Mouse (Mus musculus): ENCODE measurements around the gene Gm43552. TPM values are rescaled to one million over a fixed set of nuclear protein-coding genes. Genes with fewer than 3 reads are reported as not detected.

Gm43552 gene
- total RNA-seq, 2 experiments from 2014 or later: 1.3 TPM; not detected in 1

DNA sequence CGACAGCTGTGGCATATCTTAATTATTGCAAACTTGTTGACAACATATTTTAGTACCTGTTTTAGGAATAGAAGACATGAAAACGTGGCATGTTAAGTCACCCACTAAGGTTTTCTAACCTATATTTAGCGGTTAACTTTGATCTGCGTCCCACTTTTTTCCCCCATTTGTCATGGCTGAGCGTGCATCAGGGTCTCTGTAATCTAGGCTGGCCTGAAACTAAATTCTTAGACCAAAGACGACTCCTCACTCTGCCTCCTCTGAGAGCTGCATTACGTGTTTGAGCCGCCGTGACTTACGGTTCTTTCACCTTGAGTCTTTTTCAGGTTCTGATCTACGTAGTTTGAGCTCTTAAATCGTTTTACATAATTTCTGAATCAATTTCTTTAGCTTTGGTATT lies 100.9 kb downstream of the Gm43552 start:
- intact Hi-C loops (cut with DNase I): loop anchor here (2.0 kb wide), 1 partner anchor 55 kb away; no protein-coding TSS in a partner anchor
- DNase-seq: peak in 1 of 2 experiments; percentile 6

GRCm38 (mm10) chr5:65390648-65391644 lies 101.7 kb downstream of the Gm43552 start, which contains the start of the genes Rpl9 and Lias:
TSS of gene Rpl9 (minus strand) at chr5:65391444.
TSS of gene Lias (plus strand) at chr5:65391497.
- intact Hi-C loops (cut with DNase I): loop anchor here (2.0 kb wide), 1 partner anchor 54 kb away; no protein-coding TSS in a partner anchor

DNA sequence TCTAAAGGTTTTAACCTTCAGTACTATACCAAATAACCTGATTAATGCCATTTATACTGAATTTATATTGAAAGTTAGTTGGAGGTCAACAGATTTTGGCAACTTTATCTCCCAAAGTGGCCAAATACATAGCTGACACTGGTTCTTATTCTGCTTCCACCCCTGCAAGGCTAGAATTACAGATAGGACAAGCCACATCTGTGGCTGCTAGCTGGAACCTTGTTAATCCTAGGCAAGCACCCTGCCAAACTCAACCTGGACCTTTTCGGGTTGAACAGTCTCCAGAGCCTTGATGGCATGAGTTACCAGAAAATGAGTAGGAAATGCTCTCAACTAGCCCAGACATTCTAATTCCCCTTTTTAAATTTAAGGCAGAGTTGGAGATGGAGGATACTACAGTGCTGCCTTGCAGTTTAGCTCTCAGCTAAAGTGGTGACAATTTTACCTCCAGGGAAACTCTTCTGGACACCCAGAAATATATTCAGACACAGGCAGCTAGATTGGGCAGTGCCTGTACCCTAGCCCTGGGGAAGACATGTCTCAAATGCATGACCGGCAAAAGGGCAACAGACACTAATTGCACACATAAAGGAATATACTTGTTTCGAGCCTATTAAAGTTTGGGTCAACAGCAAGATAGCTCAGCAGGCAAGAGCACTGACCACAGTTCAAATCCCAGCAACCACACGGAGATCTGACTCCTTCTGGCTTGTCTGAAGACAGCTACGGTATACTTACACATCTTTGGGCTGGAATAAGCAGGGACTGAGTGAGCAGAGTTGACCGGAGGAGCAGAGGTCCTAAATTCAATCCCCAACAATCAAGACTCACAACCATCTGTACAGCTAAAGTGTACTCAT lies 105.4 kb downstream of the Gm43552 start:
- intact Hi-C loops (cut with DNase I): no loop called here
- no peak for DNase-seq

More at GRCm38 (mm10) chr5:65390648-65391644, 101.7 kb downstream of the Gm43552 start, which contains the start of the genes Rpl9 and Lias:
- DNase-seq: peak; percentile 99

DNA sequence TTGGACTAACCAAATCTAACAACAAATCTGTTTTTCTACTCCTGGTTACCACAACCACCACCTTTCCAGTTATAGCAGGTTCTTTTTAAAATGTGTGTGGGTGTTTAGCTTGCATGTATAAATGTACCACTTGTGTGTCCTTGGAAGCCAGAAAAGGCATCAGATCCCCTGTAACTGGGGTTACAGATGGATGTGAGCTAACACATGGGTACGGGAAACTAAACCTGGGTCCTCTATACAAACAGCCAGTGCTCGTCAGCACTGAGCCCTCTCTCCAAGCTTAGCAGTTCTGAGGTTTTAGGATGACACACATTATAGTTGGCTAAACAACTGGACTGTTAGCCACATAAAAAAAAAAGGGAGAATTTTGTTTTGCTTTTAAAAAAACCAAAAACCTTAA lies 106.9 kb downstream of the Gm43552 start:
- intact Hi-C loops (cut with DNase I): no loop called here

More for the DNA sequence above, 106.9 kb downstream of the Gm43552 start:
- no peak for DNase-seq

Other genes with a start within 250 kb of the Gm43552 start
- gene Rfc1, start 157.2 kb downstream of the Gm43552 start, total RNA-seq (2021): 10 to 100 TPM; 25.1 to 25.5 TPM
- gene Klb, start 144.5 kb downstream of the Gm43552 start, total RNA-seq (2021): under 1 TPM; 0.12 to 0.55 TPM
- gene Rpl9, start 101.4 kb downstream of the Gm43552 start, total RNA-seq (2021): 100 to 1,000 TPM; 580 to 665 TPM
- 10 to 100 TPM; 53.3 to 60.3 TPM for gene Lias, start 101.3 kb downstream of the Gm43552 start, total RNA-seq (2021)
- 10 to 100 TPM; 23.2 to 25.1 TPM for gene Ugdh, start 56.9 kb downstream of the Gm43552 start, total RNA-seq (2021)
- 100 to 1,000 TPM in 1 of 2 experiments, 10 to 100 TPM in 1; 93.4 to 103 TPM for gene Smim14, start 44.4 kb upstream of the Gm43552 start, total RNA-seq (2021)
- gene Ube2k, start 44.4 kb upstream of the Gm43552 start, total RNA-seq (2021): 10 to 100 TPM; 62.5 to 66.3 TPM
- 10 to 100 TPM; 59.8 to 67.0 TPM for gene Pds5a, start 205.4 kb upstream of the Gm43552 start, total RNA-seq (2021)